In the genomic region with DNA sequence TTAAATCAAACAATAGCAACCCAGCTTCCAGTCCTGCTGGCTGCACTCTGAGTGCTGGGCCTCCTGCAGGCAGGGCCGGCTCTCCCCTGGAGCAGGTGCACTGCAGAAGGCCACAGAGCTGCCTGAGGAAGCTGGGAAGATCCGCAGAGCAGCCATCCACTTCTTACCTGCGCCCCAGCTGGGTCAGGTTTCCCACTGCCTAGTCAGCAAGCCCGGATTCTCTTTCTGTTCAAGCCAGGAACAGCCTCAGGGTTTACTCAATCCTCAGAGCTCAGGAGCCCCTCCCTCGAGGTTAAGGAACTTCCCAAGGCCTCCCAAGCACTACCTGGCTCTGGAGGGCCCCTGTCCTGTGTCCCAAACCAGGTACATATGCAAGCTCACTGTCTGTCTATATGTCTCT, we compare ENCODE assay signal across 26 mouse cellular contexts. TPM values are rescaled to one million over a fixed set of nuclear protein-coding genes. Genes with fewer than 3 reads are reported as not detected.
DNase-seq lines count a peak whose midpoint lies in the region; ATAC-seq and TF ChIP-seq lines count a peak whose summit lies in the region.
"Had no signal": no experiment of that assay in that cellular context is flagged by ENCODE, and none has a peak within 500 bp of the region (broad histone marks: within the 10 kb centered on the region; RNA-seq: fewer than 3 reads in every experiment).

No protein-coding gene starts in this region.

- no peaks in the 10 kb centered on the region for H3K27me3 ChIP-seq in cerebellum, adult 2 months (ENCODE audit: control insufficient read depth, insufficient read depth, low read length)
- H3K27me3 ChIP-seq in intestine, embryonic 16.5 days (replicated peaks; ENCODE audit: control insufficient read depth, insufficient read depth, low read length), result no peaks in the 10 kb centered on the region
- H3K27me3 ChIP-seq in intestine, embryonic 15.5 days (replicated peaks), result no peaks in the 10 kb centered on the region
- H3K27me3 ChIP-seq in neural tube, embryonic 13.5 days, result no peaks in the 10 kb centered on the region; the same call in 1 of the 2 replicates
- no peaks in the 10 kb centered on the region for H3K27me3 ChIP-seq in limb, embryonic 15.5 days
- H3K27me3 ChIP-seq in kidney, embryonic 14.5 days (ENCODE audit: control insufficient read depth, insufficient read depth, low read length), result no peaks in the 10 kb centered on the region
- H3K27me3 ChIP-seq: kidney, embryonic 15.5 days; liver, embryonic 15.5 days; lung, embryonic 15.5 days; neural tube, embryonic 12.5 days; Patski; stomach, embryonic 15.5 days had no signal

- no peak overlapping the region for H3K4me3 ChIP-seq in cerebellum, adult 2 months (replicated peaks; ENCODE audit: insufficient read depth, low read depth, low read length)
- no peak overlapping the region for H3K4me3 ChIP-seq in intestine, embryonic 16.5 days (ENCODE audit: low read length)
- no peak overlapping the region for H3K4me3 ChIP-seq in intestine, embryonic 15.5 days (replicated peaks)
- H3K4me3 ChIP-seq in neural tube, embryonic 13.5 days, result no peak overlapping the region
- no peak overlapping the region for H3K4me3 ChIP-seq in limb, embryonic 15.5 days
- no peak overlapping the region for H3K4me3 ChIP-seq in kidney, embryonic 14.5 days (ENCODE audit: low read length)
- H3K4me3 ChIP-seq: forebrain, embryonic 13.5 days; kidney, embryonic 15.5 days; liver, embryonic 15.5 days; lung, embryonic 15.5 days; neural tube, embryonic 12.5 days; stomach, embryonic 15.5 days had no signal

- H3K4me1 ChIP-seq in cerebellum, adult 2 months (ENCODE audit: control insufficient read depth, insufficient read depth, low read length), result peaks cover 27% of the 10 kb centered on the region
- H3K4me1 ChIP-seq in intestine, embryonic 16.5 days (ENCODE audit: control insufficient read depth, insufficient read depth, low read length), result peaks cover 11% of the 10 kb centered on the region; the same call in 1 of the 2 replicates
- peaks cover 6% of the 10 kb centered on the region for H3K4me1 ChIP-seq in intestine, embryonic 15.5 days (replicated peaks)
- H3K4me1 ChIP-seq in neural tube, embryonic 13.5 days (replicated peaks), result peaks cover 17% of the 10 kb centered on the region
- peaks cover 22% of the 10 kb centered on the region; the same call in 1 of the 2 replicates for H3K4me1 ChIP-seq in limb, embryonic 15.5 days
- H3K4me1 ChIP-seq in kidney, embryonic 14.5 days (ENCODE audit: control insufficient read depth, insufficient read depth, low read length), result no peaks in the 10 kb centered on the region
- H3K4me1 ChIP-seq: neural tube, embryonic 12.5 days had no signal

- no peak for TF ChIP-seq CTCF in cerebellum, adult 2 months (IDR thresholded peaks at IDR 0.05; ENCODE audit: borderline replicate concordance, insufficient read depth, low read depth, low read length)

- WGBS in cerebellum, adult 2 months, result 19% methylated on average over 5 of the region's 5 CpGs
- 50% methylated on average over 5 of the region's 5 CpGs for WGBS in intestine, embryonic 16.5 days
- 57% methylated on average over 5 of the region's 5 CpGs for WGBS in intestine, embryonic 15.5 days
- WGBS in neural tube, embryonic 13.5 days, result 62% methylated on average over 5 of the region's 5 CpGs
- 51% methylated on average over 5 of the region's 5 CpGs for WGBS in limb, embryonic 15.5 days
- 43% methylated on average over 5 of the region's 5 CpGs for WGBS in kidney, embryonic 14.5 days

- H3K9me3 ChIP-seq in intestine, embryonic 16.5 days (ENCODE audit: control insufficient read depth, low read length), result no peaks in the 10 kb centered on the region
- no peaks in the 10 kb centered on the region for H3K9me3 ChIP-seq in intestine, embryonic 15.5 days
- no peaks in the 10 kb centered on the region for H3K9me3 ChIP-seq in neural tube, embryonic 13.5 days
- H3K9me3 ChIP-seq in limb, embryonic 15.5 days, result no peaks in the 10 kb centered on the region
- H3K9me3 ChIP-seq in kidney, embryonic 14.5 days (ENCODE audit: control insufficient read depth, low read length), result no peaks in the 10 kb centered on the region
- H3K9me3 ChIP-seq: G1E; liver, embryonic 15.5 days; lung, embryonic 15.5 days; neural tube, embryonic 12.5 days had no signal

- H3K4me2 ChIP-seq in intestine, embryonic 16.5 days (ENCODE audit: low read depth, low read length), result no peak overlapping the region
- no peak overlapping the region for H3K4me2 ChIP-seq in intestine, embryonic 15.5 days (replicated peaks)
- H3K4me2 ChIP-seq in neural tube, embryonic 13.5 days, result no peak overlapping the region
- no peak overlapping the region for H3K4me2 ChIP-seq in limb, embryonic 15.5 days
- no peak overlapping the region for H3K4me2 ChIP-seq in kidney, embryonic 14.5 days (replicated peaks; ENCODE audit: low read depth, low read length)
- H3K4me2 ChIP-seq: forebrain, embryonic 13.5 days; heart, embryonic 11.5 days; kidney, embryonic 15.5 days; liver, embryonic 15.5 days; lung, embryonic 15.5 days; neural tube, embryonic 12.5 days; stomach, embryonic 15.5 days had no signal

- peak in 1 of 2 experiments; percentile 42 for DNase-seq in cerebellum, adult 2 months
- DNase-seq in cerebellum, postnatal 36 days, result no peak
- DNase-seq in neural tube, embryonic 10.5 days (ENCODE audit: extremely low spot score, low spot score), result no peak
- DNase-seq: adrenal gland, adult 2 months; cerebellum, adult 11 months; gastrocnemius, postnatal 14 days; heart, adult 11 months; kidney, postnatal 4 days; liver; lung, postnatal 36 days; right cerebral cortex, postnatal 4 days; thymus, postnatal 25 days had no signal

- H3K27ac ChIP-seq in cerebellum, adult 2 months (ENCODE audit: insufficient read depth, low read length), result peak overlapping the region; percentile 47
- H3K27ac ChIP-seq in intestine, embryonic 16.5 days (ENCODE audit: low read length), result no peak overlapping the region
- no peak overlapping the region for H3K27ac ChIP-seq in intestine, embryonic 15.5 days
- 0 out of 2 replicates have a peak overlapping the region, but pooled peaks have one; percentile 42 for H3K27ac ChIP-seq in neural tube, embryonic 13.5 days (replicated peaks)
- no peak overlapping the region; the same call in 1 of the 2 replicates for H3K27ac ChIP-seq in limb, embryonic 15.5 days
- H3K27ac ChIP-seq in kidney, embryonic 14.5 days (ENCODE audit: low read depth, low read length), result no peak overlapping the region
- H3K27ac ChIP-seq: forebrain, embryonic 13.5 days; kidney, embryonic 15.5 days; liver, embryonic 15.5 days; lung, embryonic 15.5 days; neural tube, embryonic 12.5 days; stomach, embryonic 15.5 days had no signal

- ATAC-seq in intestine, embryonic 16.5 days, result no peak
- no peak for ATAC-seq in intestine, embryonic 15.5 days
- no peak for ATAC-seq in neural tube, embryonic 13.5 days (ENCODE audit: low read depth)
- no peak for ATAC-seq in limb, embryonic 15.5 days (ENCODE audit: insufficient number of reproducible peaks, low FRiP score, low TSS enrichment, low read depth)
- ATAC-seq in kidney, embryonic 14.5 days (ENCODE audit: low FRiP score, low TSS enrichment), result no peak
- ATAC-seq: forebrain, embryonic 13.5 days; Patski had no signal

- no peak for TF ChIP-seq POLR2A in cerebellum, adult 2 months (IDR thresholded peaks at IDR 0.05; ENCODE audit: borderline replicate concordance, insufficient read depth, low read length)

- no peaks in the 10 kb centered on the region for H3K36me3 ChIP-seq in intestine, embryonic 16.5 days (ENCODE audit: control insufficient read depth, insufficient read depth, low read length)
- H3K36me3 ChIP-seq in intestine, embryonic 15.5 days, result no peaks in the 10 kb centered on the region
- H3K36me3 ChIP-seq in neural tube, embryonic 13.5 days, result peaks cover 5% of the 10 kb centered on the region; the same call in 1 of the 2 replicates
- H3K36me3 ChIP-seq in limb, embryonic 15.5 days, result no peaks in the 10 kb centered on the region; the same call in 1 of the 2 replicates
- H3K36me3 ChIP-seq in kidney, embryonic 14.5 days (ENCODE audit: control insufficient read depth, insufficient read depth, low read length), result no peaks in the 10 kb centered on the region
- H3K36me3 ChIP-seq: kidney, embryonic 15.5 days; stomach, embryonic 15.5 days had no signal

- H3K9ac ChIP-seq in intestine, embryonic 16.5 days (ENCODE audit: low read depth, low read length), result 0 out of 2 replicates have a peak overlapping the region, but pooled peaks have one; percentile 19
- H3K9ac ChIP-seq in intestine, embryonic 15.5 days, result no peak overlapping the region
- 0 out of 2 replicates have a peak overlapping the region, but pooled peaks have one; percentile 19 for H3K9ac ChIP-seq in neural tube, embryonic 13.5 days
- 0 out of 2 replicates have a peak overlapping the region, but pooled peaks have one; percentile 14 for H3K9ac ChIP-seq in limb, embryonic 15.5 days
- no peak overlapping the region for H3K9ac ChIP-seq in kidney, embryonic 14.5 days (ENCODE audit: low read depth, low read length)
- H3K9ac ChIP-seq: forebrain, embryonic 13.5 days; kidney, embryonic 15.5 days; liver, embryonic 15.5 days; lung, embryonic 15.5 days; neural tube, embryonic 12.5 days; stomach, embryonic 15.5 days had no signal

RNA-seq across cellular contexts. Expression of gene Tex2, which starts 7.2 kb away (rescaled TPM):
- polyA plus RNA-seq in cerebellum, adult 2 months (2012; rRNA removed), result 71.3 and 79.6 TPM in 2 replicates
- 11.7 and 14.2 TPM in 2 replicates for polyA plus RNA-seq in intestine, embryonic 16.5 days (2015; fragmentation: Nextera tagmentation; extraction: Ambion mirVana)
- 10.4 and 11.1 TPM in 2 replicates for polyA plus RNA-seq in intestine, embryonic 15.5 days (2015; fragmentation: Nextera tagmentation; extraction: Ambion mirVana)
- 24.0 and 27.3 TPM in 2 replicates for polyA plus RNA-seq in neural tube, embryonic 13.5 days (2015; fragmentation: Nextera tagmentation; extraction: Ambion mirVana)
- 10.4 and 10.9 TPM in 2 replicates for polyA plus RNA-seq in limb, embryonic 15.5 days (2015; fragmentation: Nextera tagmentation; extraction: Ambion mirVana)
- polyA plus RNA-seq in kidney, embryonic 14.5 days (2014; fragmentation: Nextera tagmentation; extraction: Ambion mirVana), result 5.0 and 9.7 TPM in 2 replicates

Comparison
In these comparisons a context has a peak if more than half of its experiments do, and no peak if none do; other contexts are left out.
1. H3K9ac ChIP-seq: peak in intestine, embryonic 16.5 days (single experiment), neural tube, embryonic 13.5 days (single experiment) and limb, embryonic 15.5 days (single experiment); none in intestine, embryonic 15.5 days (single experiment) and kidney, embryonic 14.5 days (single experiment).
2. H3K27ac ChIP-seq: peak in cerebellum, adult 2 months (single experiment) and neural tube, embryonic 13.5 days (single experiment); none in intestine, embryonic 16.5 days (single experiment), intestine, embryonic 15.5 days (single experiment), limb, embryonic 15.5 days (single experiment) and kidney, embryonic 14.5 days (single experiment).